ENCODE assay signal across 20 mouse cellular contexts in genomic region chr4:110145229-110145628, GRCm38 (mm10).
DNase-seq lines count a peak whose midpoint lies in the region; ATAC-seq and TF ChIP-seq lines count a peak whose summit lies in the region.
"Had no signal": no experiment of that assay in that cellular context is flagged by ENCODE, and none has a peak within 500 bp of the region (broad histone marks: within the 10 kb centered on the region; RNA-seq: fewer than 3 reads in every experiment).

No protein-coding gene starts in this region.

- no peak overlapping the region for H3K27ac ChIP-seq in hindbrain, embryonic 12.5 days
- no peak overlapping the region for H3K27ac ChIP-seq in hindbrain, embryonic 10.5 days
- H3K27ac ChIP-seq in kidney, embryonic 16.5 days (ENCODE audit: low read length), result no peak overlapping the region
- no peak overlapping the region for H3K27ac ChIP-seq in stomach, embryonic 14.5 days (ENCODE audit: low read length)
- no peak overlapping the region for H3K27ac ChIP-seq in stomach, postnatal 0 days (replicated peaks)
- H3K27ac ChIP-seq: embryonic facial prominence, embryonic 12.5 days; forebrain, embryonic 12.5 days; heart, adult 2 months; hindbrain, embryonic 13.5 days had no signal

- TF ChIP-seq CTCF in stomach, postnatal 0 days (IDR thresholded peaks at IDR 0.05; ENCODE audit: low read depth), result no peak

- no peak overlapping the region for H3K4me2 ChIP-seq in hindbrain, embryonic 12.5 days (replicated peaks)
- no peak overlapping the region for H3K4me2 ChIP-seq in kidney, embryonic 16.5 days (replicated peaks; ENCODE audit: low read depth, low read length)
- no peak overlapping the region for H3K4me2 ChIP-seq in stomach, embryonic 14.5 days (replicated peaks; ENCODE audit: low read depth, low read length)
- H3K4me2 ChIP-seq in stomach, postnatal 0 days (replicated peaks; ENCODE audit: low read depth), result no peak overlapping the region
- H3K4me2 ChIP-seq: embryonic facial prominence, embryonic 12.5 days; forebrain, embryonic 12.5 days; heart, embryonic 12.5 days; hindbrain, embryonic 13.5 days had no signal

- DNase-seq in hindbrain, embryonic 10.5 days (ENCODE audit: low spot score), result no peak
- no peak for DNase-seq in kidney, adult 18-20 months
- no peak for DNase-seq in stomach, postnatal 0 days (ENCODE audit: low spot score)
- DNase-seq in layer of hippocampus, postnatal 36 days, result no peak
- DNase-seq: adrenal gland, postnatal 14 days; cerebellum, adult 11-12 months; cerebellum, adult 9-10 months; cerebellum, postnatal 25 days; forebrain, postnatal 0 days; gastrocnemius, postnatal 14 days; heart, adult 2 months had no signal

- no peaks in the 10 kb centered on the region for H3K9me3 ChIP-seq in hindbrain, embryonic 12.5 days (replicated peaks)
- H3K9me3 ChIP-seq in hindbrain, embryonic 10.5 days, result no peaks in the 10 kb centered on the region
- H3K9me3 ChIP-seq in kidney, embryonic 16.5 days (ENCODE audit: low read length), result no peaks in the 10 kb centered on the region
- no peaks in the 10 kb centered on the region for H3K9me3 ChIP-seq in stomach, embryonic 14.5 days (ENCODE audit: control insufficient read depth, low read depth, low read length)
- H3K9me3 ChIP-seq in stomach, postnatal 0 days (ENCODE audit: control insufficient read depth, low read length), result no peaks in the 10 kb centered on the region
- H3K9me3 ChIP-seq: embryonic facial prominence, embryonic 12.5 days; forebrain, embryonic 12.5 days; heart, embryonic 12.5 days; hindbrain, embryonic 13.5 days had no signal

- H3K27me3 ChIP-seq in hindbrain, embryonic 12.5 days, result no peaks in the 10 kb centered on the region
- H3K27me3 ChIP-seq in hindbrain, embryonic 10.5 days (ENCODE audit: insufficient read depth, poor library complexity, severe bottlenecking), result no peaks in the 10 kb centered on the region
- H3K27me3 ChIP-seq in kidney, embryonic 16.5 days (ENCODE audit: insufficient read depth, low read length), result no peaks in the 10 kb centered on the region; the same call in 1 of the 2 replicates
- H3K27me3 ChIP-seq in stomach, embryonic 14.5 days (ENCODE audit: control insufficient read depth, insufficient read depth, low read length), result no peaks in the 10 kb centered on the region
- no peaks in the 10 kb centered on the region for H3K27me3 ChIP-seq in stomach, postnatal 0 days (ENCODE audit: control insufficient read depth, insufficient read depth, low read length)
- H3K27me3 ChIP-seq: embryonic facial prominence, embryonic 12.5 days; hindbrain, embryonic 13.5 days; Patski had no signal

- no peak for TF ChIP-seq EP300 in stomach, postnatal 0 days (optimal IDR thresholded peaks at IDR 0.05)

- ATAC-seq in hindbrain, embryonic 12.5 days (ENCODE audit: low FRiP score), result 0 out of 2 replicates have a peak, but pooled peaks have one; percentile 50
- 0 out of 2 replicates have a peak, but pooled peaks have one; percentile 31 for ATAC-seq in kidney, embryonic 16.5 days (ENCODE audit: low FRiP score, low TSS enrichment)
- 0 out of 2 replicates have a peak, but pooled peaks have one; percentile 37 for ATAC-seq in stomach, embryonic 14.5 days (ENCODE audit: insufficient number of reproducible peaks, insufficient read depth, low FRiP score, low read depth)
- no peak for ATAC-seq in stomach, postnatal 0 days (ENCODE audit: low FRiP score, low TSS enrichment)
- ATAC-seq: activated CD4-positive, CD25-positive, alpha-beta regulatory T cell, adult 4 months; forebrain, postnatal 0 days; Patski had no signal

- WGBS in hindbrain, embryonic 12.5 days, result 84% methylated on average over 1 of the region's 1 CpGs
- 78% methylated on average over 1 of the region's 1 CpGs for WGBS in hindbrain, embryonic 10.5 days
- 89% methylated on average over 1 of the region's 1 CpGs for WGBS in kidney, embryonic 16.5 days
- 90% methylated on average over 1 of the region's 1 CpGs for WGBS in stomach, embryonic 14.5 days
- WGBS in stomach, postnatal 0 days, result 94% methylated on average over 1 of the region's 1 CpGs

- H3K4me1 ChIP-seq in hindbrain, embryonic 12.5 days, result no peaks in the 10 kb centered on the region
- no peaks in the 10 kb centered on the region for H3K4me1 ChIP-seq in hindbrain, embryonic 10.5 days (replicated peaks)
- H3K4me1 ChIP-seq in kidney, embryonic 16.5 days (ENCODE audit: insufficient read depth, low read length), result no peaks in the 10 kb centered on the region
- H3K4me1 ChIP-seq in stomach, embryonic 14.5 days (ENCODE audit: control insufficient read depth, insufficient read depth, low read length), result no peaks in the 10 kb centered on the region
- no peaks in the 10 kb centered on the region for H3K4me1 ChIP-seq in stomach, postnatal 0 days (replicated peaks; ENCODE audit: control insufficient read depth, insufficient read depth)
- H3K4me1 ChIP-seq: embryonic facial prominence, embryonic 12.5 days; forebrain, embryonic 12.5 days; heart, embryonic 12.5 days; hindbrain, embryonic 13.5 days had no signal

- H3K4me3 ChIP-seq in hindbrain, embryonic 12.5 days, result no peak overlapping the region
- H3K4me3 ChIP-seq in hindbrain, embryonic 10.5 days, result no peak overlapping the region
- no peak overlapping the region for H3K4me3 ChIP-seq in kidney, embryonic 16.5 days (ENCODE audit: low read length)
- no peak overlapping the region for H3K4me3 ChIP-seq in stomach, embryonic 14.5 days (ENCODE audit: low read depth, low read length)
- H3K4me3 ChIP-seq in stomach, postnatal 0 days (ENCODE audit: low read depth, low read length), result no peak overlapping the region
- H3K4me3 ChIP-seq: embryonic facial prominence, embryonic 12.5 days; forebrain, embryonic 12.5 days; heart, adult 2 months; heart, embryonic 12.5 days; hindbrain, embryonic 13.5 days had no signal

- H3K9ac ChIP-seq in hindbrain, embryonic 12.5 days, result no peak overlapping the region
- no peak overlapping the region for H3K9ac ChIP-seq in kidney, embryonic 16.5 days (replicated peaks; ENCODE audit: low read length)
- no peak overlapping the region for H3K9ac ChIP-seq in stomach, embryonic 14.5 days (replicated peaks; ENCODE audit: low read depth, low read length)
- no peak overlapping the region for H3K9ac ChIP-seq in stomach, postnatal 0 days (ENCODE audit: low read length)
- H3K9ac ChIP-seq: embryonic facial prominence, embryonic 12.5 days; forebrain, embryonic 12.5 days; forebrain, postnatal 0 days; heart, embryonic 12.5 days; hindbrain, embryonic 13.5 days had no signal

- H3K36me3 ChIP-seq in hindbrain, embryonic 12.5 days, result no peaks in the 10 kb centered on the region
- no peaks in the 10 kb centered on the region for H3K36me3 ChIP-seq in hindbrain, embryonic 10.5 days
- H3K36me3 ChIP-seq in kidney, embryonic 16.5 days (ENCODE audit: insufficient read depth, low read length), result no peaks in the 10 kb centered on the region
- no peaks in the 10 kb centered on the region for H3K36me3 ChIP-seq in stomach, embryonic 14.5 days (ENCODE audit: control insufficient read depth, insufficient read depth, low read length)
- no peaks in the 10 kb centered on the region for H3K36me3 ChIP-seq in stomach, postnatal 0 days (ENCODE audit: control insufficient read depth, insufficient read depth, low read length)
- H3K36me3 ChIP-seq: embryonic facial prominence, embryonic 12.5 days; forebrain, embryonic 12.5 days; heart, embryonic 12.5 days; hindbrain, embryonic 13.5 days had no signal
